Mouse (Mus musculus) neutrophil, adult 65 days (primary cell): ENCODE measurements around the gene Adam10. TPM values are rescaled to one million over a fixed set of nuclear protein-coding genes. Genes with fewer than 3 reads are reported as not detected.

ENCODE experiments used
- total RNA-seq: library from RNA; stranded (reverse); gene quantifications from 2 replicates; pipeline ENCODE4 v1.2.4, GENCODE M21; 2023

The Adam10 gene
- 60.8 and 66.6 TPM in 2 replicates for total RNA-seq

DNA sequence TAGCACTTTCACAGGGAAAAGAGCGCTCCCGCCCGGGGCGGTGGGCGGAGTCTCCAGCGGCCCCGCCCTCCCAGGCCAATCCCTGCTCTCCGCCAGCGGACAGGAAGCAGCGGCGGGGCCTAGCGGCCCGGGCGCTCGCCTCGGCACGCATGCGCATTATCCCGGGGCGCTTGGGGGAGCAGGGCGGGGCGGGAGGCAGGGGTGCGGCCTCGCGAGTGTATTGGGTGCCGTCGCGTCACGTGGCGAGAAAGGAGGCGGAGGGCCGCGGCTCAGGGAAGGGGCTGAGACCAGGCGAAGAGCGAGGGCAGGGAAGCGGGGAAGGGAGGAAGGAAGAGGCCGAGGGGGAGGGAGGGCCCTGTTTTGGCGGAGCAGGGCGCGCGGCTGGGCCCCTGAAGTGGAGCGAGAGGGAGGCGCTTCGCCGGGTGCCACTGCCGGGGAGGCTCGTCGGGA is at the start of gene Adam10:
Adam10 (plus strand) TSS at position 316 of the 450 bp plus-strand sequence.

DNA sequence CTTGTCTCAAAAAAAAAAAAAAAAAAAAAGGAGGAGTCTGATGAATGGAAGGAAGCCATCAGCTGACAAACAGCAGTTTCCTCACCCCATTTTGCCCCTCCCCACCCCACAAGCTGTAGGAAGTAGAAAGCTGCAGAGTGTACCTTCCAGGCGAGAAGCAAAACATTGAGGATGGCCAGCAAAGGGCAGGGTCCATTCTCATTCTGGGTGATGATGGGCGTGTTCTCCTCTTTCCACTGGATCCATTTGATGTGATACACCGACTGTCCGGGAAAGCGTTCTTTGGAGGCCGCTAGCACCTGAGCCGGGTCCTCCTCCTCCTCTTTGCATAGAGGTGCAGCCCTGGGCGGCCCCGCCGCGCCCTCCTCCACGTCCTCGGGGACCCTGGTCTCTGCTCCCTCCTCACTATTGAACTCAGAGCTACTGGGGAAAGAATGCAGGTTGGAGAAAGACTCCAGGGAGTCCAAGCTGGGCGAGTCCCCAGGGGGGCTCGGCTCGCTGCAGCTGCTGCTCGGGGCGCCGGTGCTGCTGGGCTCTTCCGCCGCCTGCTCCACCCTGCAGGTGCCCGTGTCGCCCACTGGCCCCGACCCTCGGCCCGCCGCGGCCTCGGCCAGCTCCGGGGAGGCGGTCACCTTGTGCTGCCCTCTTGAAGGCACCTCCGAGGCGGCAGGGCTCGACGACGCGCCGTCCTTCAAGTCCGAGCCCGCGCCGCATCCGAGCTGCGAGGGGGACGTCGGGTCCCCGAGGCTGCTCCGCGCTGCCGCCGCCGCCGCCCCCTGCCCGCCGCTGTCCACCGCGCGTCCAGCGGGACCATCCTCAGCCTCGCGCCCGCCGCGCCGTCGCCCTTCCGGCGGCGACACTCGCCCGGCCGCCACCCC is 22.4 kb upstream of the Adam10 start, which contains the start of gene Gm10642:
Gm10642 (plus strand) TSS at position 122 of the 878 bp plus-strand sequence.

DNA sequence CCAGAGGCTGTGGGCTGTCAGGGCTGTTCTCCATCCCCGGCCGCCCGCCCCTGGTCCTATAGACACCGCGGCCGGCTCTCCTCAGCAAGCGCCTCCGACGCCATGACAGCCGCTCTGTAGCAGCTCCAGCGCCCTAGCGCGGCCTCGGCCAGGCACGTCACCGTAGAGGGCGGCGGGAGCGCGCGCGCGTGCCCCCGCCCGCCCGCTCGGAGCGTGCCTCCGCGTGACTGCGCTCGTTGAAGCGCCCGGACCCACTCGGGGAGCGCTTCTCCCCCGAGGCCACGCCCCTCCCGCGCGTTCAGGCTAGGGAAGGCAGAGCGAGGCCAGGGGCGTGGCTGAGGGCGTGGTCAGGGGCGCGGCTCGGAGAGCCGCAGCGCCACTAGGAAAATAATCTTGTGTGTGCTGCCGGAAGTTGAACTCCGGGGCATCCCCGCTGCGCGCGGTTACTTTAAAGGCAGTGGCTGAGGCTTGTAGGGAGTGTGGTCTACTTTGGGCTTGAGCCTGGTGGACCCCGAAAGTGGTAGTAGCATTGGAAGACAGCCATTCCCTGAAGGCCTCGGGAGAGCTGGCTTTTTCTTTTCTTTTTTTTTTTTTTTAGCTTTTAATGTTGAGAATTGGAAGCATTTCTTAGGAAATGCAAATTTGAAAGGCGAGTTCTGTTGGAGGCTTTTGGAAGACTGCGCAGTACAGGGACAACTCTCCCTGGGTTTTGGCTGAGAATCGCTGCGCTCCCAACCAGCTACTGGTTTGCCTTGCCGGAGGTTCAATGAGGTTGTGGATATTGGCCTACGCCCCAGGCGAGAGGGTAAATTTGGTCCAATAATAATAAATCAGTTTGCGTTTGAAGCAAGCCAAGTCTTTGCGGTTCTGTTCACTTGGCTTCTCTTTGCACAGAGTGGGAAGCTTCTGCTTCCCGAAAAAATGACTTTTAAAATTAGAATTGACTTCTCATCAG is 21.5 kb upstream of the Adam10 start, which contains the start of gene Mindy2:
Mindy2 (minus strand) TSS at position 162 of the 955 bp plus-strand sequence.

Other genes with a start within 250 kb of the Adam10 start
- 66.9 and 80.9 TPM in 2 replicates for gene Rnf111, start 175.3 kb upstream of the Adam10 start, total RNA-seq
- 42.8 and 62.6 TPM in 2 replicates for gene Sltm, start 136.2 kb upstream of the Adam10 start, total RNA-seq
- 4.6 and 5.9 TPM in 2 replicates for gene Gm10642, start 22.7 kb upstream of the Adam10 start, total RNA-seq
- 33.2 and 47.7 TPM in 2 replicates for gene Mindy2, start 21.8 kb upstream of the Adam10 start, total RNA-seq